Mouse (Mus musculus): Measurements from ENCODE around the gene Ephx1.
"Not testable (repeated sequence)": the region's sequence is repeated elsewhere in the genome, so short reads cannot be mapped to it uniquely, and the experiment has no call there.

Ephx1 gene

DNA sequence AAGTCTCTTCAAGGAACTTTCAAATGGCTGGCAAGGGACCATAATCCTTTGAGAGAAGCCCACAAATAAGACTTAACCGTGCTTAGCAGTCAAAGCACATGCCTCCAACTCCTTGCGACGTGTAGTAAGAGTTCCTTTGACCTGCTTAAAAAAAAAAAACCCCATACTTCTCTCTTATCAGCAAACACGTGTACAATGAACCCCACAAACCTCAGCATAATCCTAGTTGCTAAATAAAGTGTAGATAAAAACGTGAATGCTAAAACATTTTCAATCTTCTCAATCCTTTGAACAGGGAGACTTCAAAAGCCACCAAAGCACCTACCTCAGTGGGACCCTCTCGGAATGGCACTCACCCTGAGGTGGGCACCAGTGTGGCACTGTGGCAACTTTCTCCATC lies 7.3 kb downstream of the Ephx1 start:
- no peak for DNase-seq (ENCODE audit: low spot score)

GRCm38 (mm10) chr1:181012416-181012815 lies 8.3 kb downstream of the Ephx1 start:
- no peak for DNase-seq (ENCODE audit: low spot score)

DNA sequence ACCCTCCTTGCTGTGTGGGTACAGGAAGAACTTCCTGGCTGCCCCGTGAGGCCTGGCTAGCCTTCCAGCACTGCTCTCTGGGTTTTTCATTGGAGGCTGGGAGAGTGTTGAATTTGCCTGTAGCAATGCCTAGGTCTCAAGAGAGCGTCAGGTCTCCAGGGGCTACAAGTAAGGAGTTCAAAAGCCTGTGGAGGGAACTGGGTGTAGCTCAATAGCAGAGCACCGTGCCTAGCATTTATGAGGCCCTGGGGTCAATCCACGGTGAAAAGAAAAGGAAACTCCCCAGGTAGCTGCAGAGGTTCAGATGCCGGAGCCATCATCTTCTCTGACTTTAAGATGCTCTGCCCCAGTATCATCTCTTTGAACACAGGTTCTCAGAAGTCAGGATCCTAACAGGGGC lies 9.1 kb downstream of the Ephx1 start:
- DNase-seq (ENCODE audit: low spot score) = no peak

- DNase-seq (ENCODE audit: low spot score) = no peak
These were observed 10.4 kb downstream of the Ephx1 start for GRCm38 (mm10) chr1:181010171-181010932.

DNA sequence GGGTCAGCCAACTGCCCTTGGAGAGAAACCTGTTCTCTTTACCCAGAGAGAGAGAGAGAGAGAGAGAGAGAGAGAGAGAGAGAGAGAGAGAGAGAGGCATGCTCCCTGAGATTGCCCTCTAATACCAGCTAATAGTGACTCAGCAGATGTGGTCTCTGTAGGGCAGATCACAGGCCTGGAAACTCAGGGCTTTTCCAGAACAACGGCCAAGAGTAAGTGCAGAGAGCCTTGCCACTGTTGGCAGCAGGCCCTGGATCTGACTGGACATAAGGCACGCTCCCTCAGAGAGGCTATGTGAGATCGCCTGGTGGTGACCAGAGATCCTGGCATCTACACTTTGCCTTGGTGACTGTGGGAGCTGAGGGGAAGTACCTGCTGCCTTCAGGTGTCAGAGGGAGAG lies 10.9 kb downstream of the Ephx1 start:
- DNase-seq (ENCODE audit: low spot score) = no peak

DNA sequence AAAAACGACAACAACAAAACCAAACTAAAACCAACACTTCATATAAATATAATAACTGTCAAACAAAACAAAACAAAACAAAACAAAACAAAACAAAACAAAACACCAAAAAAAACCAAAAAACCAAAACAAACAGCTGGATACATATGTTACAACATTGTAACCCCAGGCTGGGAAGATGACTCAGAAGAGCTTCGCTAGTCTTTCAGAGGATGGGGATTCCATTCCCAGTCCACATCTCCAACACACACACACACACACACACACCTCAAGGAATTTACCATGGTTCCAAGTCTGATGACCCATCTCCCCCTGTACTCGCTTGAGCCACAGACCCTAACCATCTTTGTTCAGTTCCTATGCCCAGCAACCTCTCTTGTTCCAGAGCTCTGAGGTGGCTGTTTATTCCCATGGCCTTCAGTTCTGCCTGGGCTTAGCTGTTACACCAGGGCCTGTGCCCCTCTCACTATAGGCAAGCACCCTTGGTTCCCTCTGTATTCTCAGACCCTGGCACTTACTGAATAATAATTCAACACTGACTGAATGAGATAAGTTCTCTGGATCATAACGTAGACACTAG lies 11.6 kb downstream of the Ephx1 start:
- no peak for DNase-seq (ENCODE audit: low spot score)

- DNase-seq (ENCODE audit: low spot score) = no peak
These were observed 12.4 kb downstream of the Ephx1 start for GRCm38 (mm10) chr1:181008266-181008665.

- DNase-seq (ENCODE audit: low spot score) = no peak
These were observed 12.9 kb downstream of the Ephx1 start for GRCm38 (mm10) chr1:181007831-181008230.

DNA sequence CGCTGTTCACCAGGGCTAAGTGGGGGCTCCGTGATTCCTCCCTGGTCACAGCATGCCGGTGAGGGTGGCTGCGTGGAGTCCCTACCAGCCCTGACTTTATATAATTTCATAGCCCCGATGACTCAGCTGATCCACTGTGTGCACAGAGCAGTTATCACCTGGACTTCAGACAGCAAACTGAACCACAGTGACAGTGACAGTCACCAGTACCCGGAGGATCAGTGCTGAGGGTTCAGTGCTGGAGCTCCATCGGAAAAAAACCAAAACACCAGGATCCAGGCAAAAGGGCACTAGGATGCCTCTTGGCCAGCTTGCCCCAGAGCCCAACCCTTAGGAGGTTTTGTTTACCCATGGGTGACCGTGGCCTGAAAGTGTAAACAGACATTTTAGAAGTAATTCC lies 15.4 kb downstream of the Ephx1 start:
- no peak for DNase-seq (ENCODE audit: low spot score)

DNA sequence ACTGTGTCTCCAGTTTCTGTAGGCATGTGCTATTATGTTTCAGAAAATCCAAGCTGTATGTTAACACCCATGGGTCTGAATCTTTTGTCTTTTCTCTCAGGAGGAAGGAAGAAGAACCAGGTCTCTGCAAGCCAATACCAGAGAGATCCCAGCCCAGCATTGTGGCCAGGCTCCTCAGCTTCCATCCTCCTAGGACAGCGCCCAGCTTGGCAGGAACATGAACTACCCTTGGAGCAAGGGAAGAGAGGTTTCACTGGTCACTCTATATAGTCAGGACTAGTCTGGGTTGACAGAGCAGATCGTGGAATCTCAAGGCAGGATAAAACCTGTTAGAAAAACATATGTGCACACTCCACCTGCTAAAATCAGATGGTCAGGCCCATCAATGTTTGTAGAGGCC lies 16.9 kb downstream of the Ephx1 start:
- DNase-seq (ENCODE audit: low spot score) = no peak

DNA sequence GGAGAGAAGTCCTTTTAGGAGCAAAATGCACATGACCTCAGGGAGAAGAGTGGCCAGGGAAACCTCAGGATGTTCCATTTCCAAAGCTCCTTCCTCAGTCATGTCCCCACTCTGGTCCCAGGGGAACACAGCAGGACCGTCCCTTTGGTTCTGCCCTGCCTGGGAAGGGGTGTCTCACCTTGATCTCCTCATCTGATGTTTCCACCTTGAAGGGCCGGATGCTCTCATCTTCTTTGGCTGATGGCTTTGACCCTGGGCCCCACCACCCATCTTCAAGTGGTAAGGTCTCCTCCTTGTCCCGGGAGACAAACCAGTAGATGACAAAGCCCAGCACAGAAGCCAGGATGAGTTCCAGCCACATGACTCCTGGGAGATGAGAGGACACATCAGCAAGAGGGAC lies 19.1 kb downstream of the Ephx1 start:
- DNase-seq (ENCODE audit: low spot score) = no peak

- DNase-seq (ENCODE audit: low spot score) = no peak
These were observed 19.5 kb downstream of the Ephx1 start for GRCm38 (mm10) chr1:181001217-181001616.

DNA sequence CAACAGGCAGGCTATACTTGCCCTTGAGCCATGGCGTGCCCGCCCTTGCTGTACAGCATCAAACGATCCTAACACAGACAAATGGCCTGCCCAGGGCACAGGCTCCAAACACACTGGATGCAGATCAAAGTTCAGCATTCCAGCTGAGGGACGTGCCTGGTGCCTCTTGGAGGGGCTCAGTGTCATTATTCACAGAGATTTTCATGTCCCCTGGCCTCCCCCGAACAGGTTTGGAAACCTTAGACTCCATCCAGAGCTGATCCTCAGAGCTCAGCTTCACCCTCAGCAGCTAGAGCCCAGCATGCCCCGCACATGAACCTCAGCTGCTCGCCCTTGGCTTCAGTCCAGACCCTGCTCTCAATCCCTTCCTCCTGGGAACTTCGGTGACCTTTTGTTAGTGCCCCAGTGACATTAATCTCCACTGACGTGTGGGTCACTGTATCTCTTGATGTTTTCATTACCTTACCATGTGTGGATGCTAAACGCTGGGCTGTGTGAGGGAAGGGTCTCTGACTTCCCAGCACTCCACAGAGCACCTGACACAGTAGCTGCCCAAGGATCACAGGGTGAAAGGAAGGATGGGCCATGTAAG lies 20.1 kb downstream of the Ephx1 start:
- no peak for DNase-seq (ENCODE audit: low spot score)

GRCm38 (mm10) chr1:180992142-180992541 lies 28.6 kb downstream of the Ephx1 start:
- peak; percentile 73 for DNase-seq (ENCODE audit: low spot score)

- DNase-seq (ENCODE audit: low spot score) = no peak
These were observed 30.0 kb downstream of the Ephx1 start for GRCm38 (mm10) chr1:180990671-180991070.

GRCm38 (mm10) chr1:180987759-180988158 lies 32.9 kb downstream of the Ephx1 start:
- peak; percentile 78 for DNase-seq (ENCODE audit: low spot score)

DNA sequence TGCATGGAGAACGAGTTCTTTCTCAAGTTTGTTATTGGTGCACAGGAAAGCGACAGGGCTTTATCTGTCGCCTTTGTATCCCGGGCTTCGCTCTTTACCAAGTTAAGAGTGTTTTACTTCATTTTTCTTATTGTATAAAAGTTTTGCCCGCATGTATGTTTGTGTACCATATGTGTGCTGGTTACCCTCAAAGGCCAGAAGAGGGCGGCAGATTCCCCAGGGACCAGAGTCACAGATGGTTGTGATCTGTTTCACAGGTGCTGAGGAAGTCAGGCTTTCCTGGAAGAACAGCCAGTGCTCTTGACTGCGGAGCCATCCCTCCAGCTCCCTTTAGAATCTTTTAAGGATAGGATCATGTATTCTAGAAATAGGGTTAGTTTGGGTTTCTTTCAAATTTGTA lies 34.0 kb downstream of the Ephx1 start:
- DNase-seq (ENCODE audit: low spot score) = no peak

DNA sequence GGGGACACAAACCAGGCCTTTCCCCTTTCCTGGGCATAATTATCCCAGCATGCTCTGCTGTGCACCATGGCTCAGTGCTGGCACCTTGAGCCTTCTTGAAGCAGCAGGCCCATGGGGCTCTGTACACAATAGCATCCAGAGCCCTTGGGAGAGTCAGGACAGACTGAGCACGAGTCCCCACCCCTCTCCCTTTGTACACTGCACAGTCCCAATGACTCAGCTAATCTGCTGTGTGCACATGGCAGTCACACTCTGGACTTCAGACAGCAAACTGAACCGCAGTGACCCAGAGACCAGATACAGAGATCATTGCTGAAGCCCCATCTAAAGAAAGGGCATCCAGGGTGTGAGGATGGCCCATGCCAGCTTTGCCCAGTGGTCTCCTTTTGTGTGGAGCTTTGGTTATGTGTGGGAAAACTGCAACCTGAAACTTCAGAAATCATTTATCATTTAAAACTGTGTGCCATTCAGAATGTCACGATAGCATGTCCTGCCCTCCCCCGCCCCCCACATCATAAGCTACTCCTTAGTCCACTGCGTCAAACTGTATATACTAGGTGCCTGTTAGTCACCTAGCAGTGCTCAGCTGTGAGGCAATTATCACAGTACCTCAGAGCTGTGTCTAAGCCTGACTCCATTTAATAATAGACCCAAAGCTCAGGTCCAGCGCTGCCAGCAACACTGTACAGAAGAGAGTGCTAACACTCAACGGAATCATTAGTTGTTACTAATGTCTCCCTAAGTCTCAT lies 39.2 kb downstream of the Ephx1 start:
- not testable (repeated sequence) for DNase-seq (ENCODE audit: low spot score)

DNA sequence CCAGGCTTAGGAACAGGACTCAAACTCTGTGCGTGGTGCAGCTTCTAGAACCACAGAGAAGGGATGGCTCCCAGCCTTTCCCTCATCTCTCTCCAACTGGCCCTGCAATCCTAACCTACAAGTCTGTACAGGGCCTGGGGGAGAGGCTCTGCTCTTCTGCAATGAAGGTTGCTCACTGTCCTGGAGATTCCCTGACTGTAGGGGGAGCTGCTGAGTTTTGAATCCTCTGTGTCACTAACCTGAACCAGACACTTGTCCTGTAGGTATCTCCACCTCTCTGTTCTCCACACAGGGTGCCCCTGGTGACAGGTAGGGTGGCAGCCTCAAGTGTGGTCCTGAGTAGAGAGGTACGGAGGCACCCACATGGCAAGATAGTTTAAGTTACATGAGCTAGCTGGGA lies 40.2 kb downstream of the Ephx1 start:
- DNase-seq (ENCODE audit: low spot score) = no peak

DNA sequence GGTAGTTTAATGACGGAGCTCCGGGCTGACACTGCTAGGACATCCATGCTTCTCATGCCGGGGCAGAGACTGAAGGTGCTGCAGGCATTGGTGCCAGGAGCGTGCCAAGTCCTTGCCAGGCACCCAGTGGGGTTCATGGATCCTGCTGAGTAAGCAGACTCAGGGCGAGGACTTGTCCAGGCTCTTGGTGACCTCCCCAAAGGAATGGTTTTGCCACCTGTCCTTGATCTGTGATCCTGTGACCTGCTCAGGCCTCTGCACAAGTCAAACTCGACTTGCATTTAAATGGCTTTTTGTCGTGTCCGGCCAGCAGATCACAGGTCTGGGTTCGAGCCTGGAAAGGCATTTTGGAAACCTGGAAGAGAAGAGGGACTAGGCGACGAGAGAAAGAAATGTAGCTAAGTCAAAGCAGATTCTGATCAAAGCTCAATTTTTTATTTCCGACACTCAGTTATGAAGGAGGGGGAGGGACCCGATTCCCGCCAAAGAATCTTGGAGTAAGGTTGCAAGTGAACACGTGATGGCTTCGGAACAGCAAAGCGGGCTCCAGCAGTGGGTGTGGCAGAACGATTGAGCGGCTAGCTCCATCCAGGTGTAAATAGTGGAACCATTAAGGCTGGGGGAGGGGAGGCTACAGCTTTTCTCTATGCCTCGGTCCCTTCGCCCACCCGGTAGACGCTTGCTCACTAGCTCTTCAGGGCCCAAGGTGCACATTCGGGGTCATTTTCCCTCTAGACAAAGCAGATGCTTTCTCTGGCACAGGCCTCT lies 41.0 kb downstream of the Ephx1 start:
- DNase-seq (ENCODE audit: low spot score) = no peak

DNA sequence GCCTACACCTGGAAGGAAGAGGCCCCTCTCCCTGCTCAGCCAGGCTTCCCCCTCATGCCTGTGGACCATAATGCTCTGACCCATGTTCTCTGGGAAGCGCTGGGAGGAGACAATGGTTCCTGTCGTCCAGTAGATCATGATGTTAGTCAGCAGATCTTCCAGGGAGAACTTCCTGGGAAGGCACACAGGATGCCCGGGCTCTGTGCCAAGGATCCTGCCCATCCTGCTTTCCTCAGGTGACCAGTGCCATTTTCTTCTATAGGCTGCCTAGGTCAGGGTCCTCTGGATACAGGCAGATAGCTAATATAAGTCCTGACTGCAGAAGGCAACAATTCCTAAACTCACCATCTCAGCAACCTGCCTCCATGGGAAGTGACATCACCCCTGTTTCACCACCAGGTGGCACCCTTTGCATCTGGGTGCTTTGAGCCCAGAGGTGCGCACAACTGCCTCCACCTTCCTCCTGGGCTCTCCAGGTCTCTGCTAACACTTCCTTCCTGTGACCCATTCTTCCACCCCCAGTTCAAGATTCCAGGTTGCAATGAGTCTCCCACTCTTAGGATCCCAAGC lies 44.5 kb downstream of the Ephx1 start:
- DNase-seq (ENCODE audit: low spot score) = peak; percentile 26

Measured in layer of hippocampus, adult 11-12 months (tissue).